Mouse (Mus musculus) heart, adult 2 months (tissue): ENCODE measurements at regions not wholly inside any gene's neighbourhood (a gene's known extent, or its start where the extent isn't known, plus 50 kb on each side); places are given as distances from the start of the nearest gene placed in this dataset.

Experiments used
- CTCF ChIP-seq: fragments of 200-600 bp; IDR thresholded peaks from 2 replicates; pipeline ENCODE4 v1.8.1; 2022; ENCODE audit warnings: antibody characterized with exemption, mild to moderate bottlenecking, moderate library complexity
- EP300 ChIP-seq: fragments of 200-500 bp; IDR thresholded peaks from 2 replicates; pipeline ENCODE4 v1.6.1; 2011; ENCODE audit warnings: low read depth, low read length, control low read depth; ENCODE audit not compliant: insufficient read depth
- POLR2A ChIP-seq: fragments of 200-500 bp; IDR thresholded peaks from 2 replicates; pipeline ENCODE4 v1.6.1; 2011; ENCODE audit warnings: mild to moderate bottlenecking, low read depth, low read length, control low read depth; ENCODE audit not compliant: insufficient read depth

- TF ChIP-seq CTCF (no peak), POLR2A (no peak), EP300 (no peak)
Observed at GRCm38 (mm10) chr17:16481722-16482121, 582.2 kb upstream of the Zfp960 start.
